Comparison of ENCODE assay signal across 28 mouse cellular contexts in the genomic region with DNA sequence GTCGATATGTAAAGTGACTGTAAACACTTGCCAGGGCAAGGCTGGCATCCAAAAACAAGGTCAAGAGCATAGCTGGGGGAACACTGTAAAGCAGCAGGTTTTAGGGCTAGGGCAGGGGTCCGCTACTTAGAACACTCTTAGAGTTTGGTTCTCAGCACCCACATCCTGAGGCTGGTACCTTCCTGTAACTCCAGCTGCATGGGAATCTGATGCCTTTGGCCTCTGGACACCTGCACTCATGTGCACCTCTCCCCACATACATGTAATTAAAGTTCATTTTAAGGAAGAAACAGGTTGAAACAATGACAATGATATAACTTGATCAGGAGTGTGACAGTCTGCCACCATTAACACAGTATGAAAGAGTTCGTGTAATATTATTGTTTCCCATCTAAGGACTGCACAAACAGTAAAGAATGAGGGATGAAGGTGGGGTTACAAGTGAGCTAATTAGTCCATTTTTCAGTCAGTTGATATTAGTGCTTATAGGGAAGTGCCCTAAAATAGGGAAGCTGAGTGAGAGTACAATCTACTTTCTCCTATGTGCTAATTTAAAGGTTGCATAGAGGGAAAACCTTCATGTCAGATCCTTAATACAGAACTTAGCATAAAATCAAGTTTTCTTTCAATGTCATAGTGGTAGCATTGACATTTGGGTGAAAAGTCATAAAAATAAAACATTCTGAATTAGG. TPM values are rescaled to one million over a fixed set of nuclear protein-coding genes. Genes with fewer than 3 reads are reported as not detected.
DNase-seq lines count a peak whose midpoint lies in the region; ATAC-seq and TF ChIP-seq lines count a peak whose summit lies in the region.
"Had no signal": no experiment of that assay in that cellular context is flagged by ENCODE, and none has a peak within 500 bp of the region (broad histone marks: within the 10 kb centered on the region; RNA-seq: fewer than 3 reads in every experiment).

No protein-coding gene starts in this region.

- no peak for TF ChIP-seq CTCF in left cerebral cortex, adult 2 months (IDR thresholded peaks at IDR 0.05)

- intact Hi-C loops in heart, postnatal 36 days (cut with DNase I): no loop called here
- intact Hi-C loops in left cerebral cortex, adult 2 months (cut with DNase I): no loop called here

- H3K4me3 ChIP-seq in left cerebral cortex, adult 2 months: no peak overlapping the region
- H3K4me3 ChIP-seq: forebrain, embryonic 10.5 days; forebrain, embryonic 13.5 days; heart, embryonic 13.5 days; hindbrain, embryonic 13.5 days had no signal

- H3K27ac ChIP-seq in left cerebral cortex, adult 2 months: peak overlapping the region; percentile 51; the same call in 1 of the 2 replicates
- H3K27ac ChIP-seq: forebrain, embryonic 10.5 days; forebrain, embryonic 13.5 days; heart, embryonic 13.5 days; hindbrain, embryonic 13.5 days; hindbrain, postnatal 0 days had no signal

- DNase-seq in heart, adult 11 months: peak; percentile 71
- DNase-seq in heart, postnatal 36 days: no peak
- DNase-seq in left cerebral cortex, adult 2 months (ENCODE audit: extremely low spot score in 1 of 2, low spot score in 2 of 2): no peak
- DNase-seq in left cerebral cortex, adult 8-10 months (ENCODE audit: low spot score in 2 of 2): no peak
- DNase-seq in thymus, postnatal 10 days (ENCODE audit: low spot score in 2 of 2): no peak
- no peak for DNase-seq in kidney, adult 11 months
- DNase-seq: adrenal gland, adult 2 months; adrenal gland, postnatal 25 days; cerebellum, adult 11-12 months; cerebellum, adult 8-10 months; cerebellum, postnatal 10 days; cerebellum, postnatal 36 days; gastrocnemius, postnatal 10 days; gastrocnemius, postnatal 36 days; heart, adult 18-20 months; heart, postnatal 14 days had no signal

- ATAC-seq in common myeloid progenitor, adult 5-6 weeks (replicated peaks; ENCODE audit: low read depth, poor library complexity, severe bottlenecking): 0 out of 2 replicates have a peak, but pooled peaks have one; percentile 54
- ATAC-seq in megakaryocyte progenitor cell, adult 5-6 weeks (replicated peaks; ENCODE audit: poor library complexity): peak; percentile 82
- ATAC-seq: forebrain, embryonic 13.5 days; forebrain, embryonic 16.5 days; hindbrain, postnatal 0 days; inflammation-experienced regulatory T-cells, adult 6 months had no signal

RNA-seq across cellular contexts. Expression of a gene that starts 12.9 kb away (rescaled TPM):
- total RNA-seq in heart, postnatal 36 days (2021): 10 to 100 TPM; 68.1 to 77.6 TPM
- 10 to 100 TPM; 93.7 to 94.2 TPM for total RNA-seq in left cerebral cortex, adult 2 months (2021)
- 100 to 1,000 TPM; 106 to 128 (median 110) TPM for total RNA-seq in left cerebral cortex, adult 8-10 months (2022)
- total RNA-seq in common myeloid progenitor, adult 5-6 weeks (2017): 59.4 and 61.1 TPM in 2 replicates
- total RNA-seq in megakaryocyte progenitor cell, adult 5-6 weeks (2015): 56.9 and 60.7 TPM in 2 replicates
- 44.1 and 50.4 TPM in 2 replicates for total RNA-seq in megakaryocyte progenitor cell, adult 5-6 weeks (2017)

RNA-seq across cellular contexts. Expression of a gene that starts 56.1 kb away (rescaled TPM):
- total RNA-seq in heart, postnatal 36 days (2021): not detected
- total RNA-seq in left cerebral cortex, adult 2 months (2021): 1 to 10 TPM; 1.1 to 1.3 TPM
- 1 to 10 TPM; 1.8 to 2.6 (median 2.3) TPM for total RNA-seq in left cerebral cortex, adult 8-10 months (2022)
- total RNA-seq in common myeloid progenitor, adult 5-6 weeks (2017): not detected in 2 replicates
- total RNA-seq in megakaryocyte progenitor cell, adult 5-6 weeks (2015): 0.10 TPM in 1 of 2 replicates, not detected in the other
- total RNA-seq in megakaryocyte progenitor cell, adult 5-6 weeks (2017): not detected in 2 replicates
- total RNA-seq: adrenal gland, adult 2 months; adrenal gland, postnatal 25 days; ES-E14; gastrocnemius, adult 18-20 months; gastrocnemius, postnatal 10 days; gastrocnemius, postnatal 36 days; heart, adult 18-20 months; heart, postnatal 14 days; hematopoietic stem cell, adult 5-6 weeks had no signal
